Mouse (Mus musculus): ENCODE results near the gene Rpl26. TPM values are rescaled to one million over a fixed set of nuclear protein-coding genes. Genes with fewer than 3 reads are reported as not detected.
"Not testable (repeated sequence)": the region's sequence is repeated elsewhere in the genome, so short reads cannot be mapped to it uniquely, and the experiment has no call there.

Gene Rpl26
- polyA plus RNA-seq, 1 experiment from 2014 or later: 732 TPM

DNA sequence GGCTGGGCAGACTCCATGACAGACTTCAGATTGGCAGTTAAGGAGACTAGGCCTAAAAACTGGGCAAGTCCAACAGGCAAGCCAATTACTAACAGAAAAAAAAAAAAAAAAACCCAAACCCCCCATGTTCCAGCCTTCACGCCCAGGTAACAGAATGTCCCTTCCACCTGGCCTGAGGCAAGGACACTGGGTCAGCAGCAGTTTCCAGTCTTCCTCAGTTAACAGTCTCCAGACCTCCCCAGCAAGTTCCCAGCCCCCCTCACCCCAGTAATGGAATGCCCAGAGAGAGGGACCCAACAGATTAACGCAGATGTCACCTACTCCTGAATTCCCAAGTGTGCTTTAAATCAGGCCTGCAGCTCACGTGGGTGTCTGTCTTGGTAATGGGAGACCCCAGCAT lies 21.8 kb downstream of the Rpl26 start:
- H3K27ac ChIP-seq (replicated peaks in 1 of 2; ENCODE audit: control insufficient read depth in 1 of 2, insufficient read depth in 1 of 2, low read depth in 2 of 2, low read length in 2 of 2): no peak overlapping the region
- no peak overlapping the region for H3K9ac ChIP-seq (ENCODE audit: low read length)
- H3K36me3 ChIP-seq (ENCODE audit: control insufficient read depth, insufficient read depth, low read length): no peaks in the 10 kb centered on the region
- no peak for ATAC-seq (ENCODE audit: insufficient number of reproducible peaks, insufficient read depth, low FRiP score, low read depth)
- no peaks in the 10 kb centered on the region for H3K27me3 ChIP-seq (ENCODE audit: control insufficient read depth, insufficient read depth, low read length)
- no peak overlapping the region for H3K4me2 ChIP-seq (ENCODE audit: low read length)
- no peaks in the 10 kb centered on the region for H3K4me1 ChIP-seq (ENCODE audit: control insufficient read depth in 2 of 2, insufficient read depth in 2 of 2, low read length in 2 of 2)
- WGBS: 55% methylated on average over 3 of the region's 3 CpGs
- no peaks in the 10 kb centered on the region for H3K9me3 ChIP-seq (ENCODE audit: control insufficient read depth, low read length)
- H3K4me3 ChIP-seq (ENCODE audit: control insufficient read depth in 1 of 2, insufficient read depth in 1 of 2, low read depth in 1 of 2, low read length in 2 of 2): no peak overlapping the region

DNA sequence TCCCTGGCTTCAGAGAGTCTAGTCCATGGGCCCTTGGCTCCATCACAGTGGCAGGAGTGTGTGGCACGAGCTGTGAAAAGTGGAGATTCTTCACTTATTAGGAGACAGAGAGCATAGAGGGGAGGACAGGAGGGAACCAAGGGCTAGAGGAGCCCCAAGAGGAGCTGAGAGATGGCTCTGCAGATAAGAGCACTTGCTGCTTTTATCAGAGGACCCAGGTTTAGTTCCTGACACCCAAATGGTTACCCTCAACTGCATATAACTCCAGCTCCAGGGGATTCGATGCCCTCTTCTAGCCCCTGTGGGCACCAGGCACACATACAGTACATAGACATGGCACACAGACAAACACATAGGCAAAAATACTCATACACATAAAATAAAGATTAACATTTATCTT lies 23.4 kb downstream of the Rpl26 start:
- Histone ChIP-seq H3K4me2 (ENCODE audit: low read length) (no peak overlapping the region), H3K4me3 (ENCODE audit: control insufficient read depth in 1 of 2, insufficient read depth in 1 of 2, low read depth in 1 of 2, low read length in 2 of 2) (no peak overlapping the region), H3K27me3 (ENCODE audit: control insufficient read depth, insufficient read depth, low read length) (no peaks in the 10 kb centered on the region), H3K27ac (replicated peaks in 1 of 2; ENCODE audit: control insufficient read depth in 1 of 2, insufficient read depth in 1 of 2, low read depth in 2 of 2, low read length in 2 of 2) (no peak overlapping the region), H3K9me3 (ENCODE audit: control insufficient read depth, low read length) (no peaks in the 10 kb centered on the region), H3K9ac (ENCODE audit: low read length) (no peak overlapping the region), H3K4me1 (ENCODE audit: control insufficient read depth in 2 of 2, insufficient read depth in 2 of 2, low read length in 2 of 2) (no peaks in the 10 kb centered on the region), H3K36me3 (ENCODE audit: control insufficient read depth, insufficient read depth, low read length) (no peaks in the 10 kb centered on the region)
- WGBS: 74% methylated on average over 2 of the region's 2 CpGs
- no peak for ATAC-seq (ENCODE audit: insufficient number of reproducible peaks, insufficient read depth, low FRiP score, low read depth)

DNA sequence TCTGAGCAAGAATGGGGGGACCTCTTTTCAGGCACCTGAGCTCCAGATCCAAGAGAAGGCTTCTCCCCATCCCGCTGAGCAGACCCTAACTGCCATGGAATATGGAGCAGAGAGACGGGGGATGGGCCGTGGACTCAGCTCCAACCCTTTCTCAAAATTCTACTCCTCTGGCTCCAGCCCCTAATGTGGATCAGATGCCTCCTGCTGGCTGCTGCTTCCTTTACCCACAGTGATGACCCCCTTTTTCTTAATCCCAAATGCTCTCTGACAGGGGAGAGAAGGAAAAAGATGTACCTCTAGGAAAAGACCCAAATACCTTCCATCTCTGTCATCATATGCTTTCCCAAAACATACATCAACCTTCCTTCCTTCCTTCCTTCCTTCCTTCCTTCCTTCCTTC lies 25.6 kb downstream of the Rpl26 start, which contains the start of gene Odf4:
Gene Odf4, minus strand, starts transcription at position 101 of the 400 bp plus-strand sequence.
- H3K27ac ChIP-seq (replicated peaks in 1 of 2; ENCODE audit: control insufficient read depth in 1 of 2, insufficient read depth in 1 of 2, low read depth in 2 of 2, low read length in 2 of 2): no peak within 1 kb of the TSS
- no peaks in the 10 kb centered on the region for H3K9me3 ChIP-seq (ENCODE audit: control insufficient read depth, low read length)
- no peaks in the 10 kb centered on the region for H3K27me3 ChIP-seq (ENCODE audit: control insufficient read depth, insufficient read depth, low read length)
- no peak within 1 kb of the TSS for H3K9ac ChIP-seq (ENCODE audit: low read length)
- no peak within 1 kb of the TSS for H3K4me2 ChIP-seq (ENCODE audit: low read length)
- H3K36me3 ChIP-seq (ENCODE audit: control insufficient read depth, insufficient read depth, low read length): no peaks in the 10 kb centered on the region
- ATAC-seq (ENCODE audit: insufficient number of reproducible peaks, insufficient read depth, low FRiP score, low read depth): no peak
- WGBS: 75% methylated on average over 3 of the region's 3 CpGs
- no peak within 1 kb of the TSS for H3K4me3 ChIP-seq (ENCODE audit: control insufficient read depth in 1 of 2, insufficient read depth in 1 of 2, low read depth in 1 of 2, low read length in 2 of 2)
- H3K4me1 ChIP-seq (ENCODE audit: control insufficient read depth in 2 of 2, insufficient read depth in 2 of 2, low read length in 2 of 2): no peaks in the 10 kb centered on the region

DNA sequence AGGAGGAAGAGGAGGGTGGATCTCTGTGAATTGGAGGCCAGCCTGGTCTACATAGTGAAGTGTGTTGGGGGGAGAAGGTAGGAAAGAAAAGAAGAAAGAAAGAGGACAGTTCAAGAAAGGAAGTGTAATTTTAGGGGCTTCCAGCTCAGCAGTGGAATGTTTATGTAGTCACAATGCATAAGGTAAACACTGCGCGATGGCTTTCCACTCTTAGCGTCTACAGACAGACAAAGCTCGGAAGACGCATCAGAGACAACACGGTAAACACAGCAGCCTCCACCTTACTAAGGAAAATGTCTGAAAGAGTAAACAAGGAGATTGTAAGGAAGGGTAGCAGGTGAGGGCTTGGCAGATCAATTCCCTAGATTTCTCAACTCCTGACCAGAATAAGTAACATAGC lies 28.6 kb downstream of the Rpl26 start:
- no peaks in the 10 kb centered on the region for H3K27me3 ChIP-seq (ENCODE audit: control insufficient read depth, insufficient read depth, low read length)
- no peak overlapping the region for H3K4me3 ChIP-seq (ENCODE audit: control insufficient read depth in 1 of 2, insufficient read depth in 1 of 2, low read depth in 1 of 2, low read length in 2 of 2)
- H3K4me1 ChIP-seq (ENCODE audit: control insufficient read depth in 2 of 2, insufficient read depth in 2 of 2, low read length in 2 of 2): no peaks in the 10 kb centered on the region
- no peaks in the 10 kb centered on the region for H3K36me3 ChIP-seq (ENCODE audit: control insufficient read depth, insufficient read depth, low read length)
- no peak overlapping the region for H3K4me2 ChIP-seq (ENCODE audit: low read length)
- no peak for ATAC-seq (ENCODE audit: insufficient number of reproducible peaks, insufficient read depth, low FRiP score, low read depth)
- H3K9ac ChIP-seq (ENCODE audit: low read length): no peak overlapping the region
- 73% methylated on average over 6 of the region's 6 CpGs for WGBS
- no peaks in the 10 kb centered on the region for H3K9me3 ChIP-seq (ENCODE audit: control insufficient read depth, low read length)
- no peak overlapping the region for H3K27ac ChIP-seq (replicated peaks in 1 of 2; ENCODE audit: control insufficient read depth in 1 of 2, insufficient read depth in 1 of 2, low read depth in 2 of 2, low read length in 2 of 2)

DNA sequence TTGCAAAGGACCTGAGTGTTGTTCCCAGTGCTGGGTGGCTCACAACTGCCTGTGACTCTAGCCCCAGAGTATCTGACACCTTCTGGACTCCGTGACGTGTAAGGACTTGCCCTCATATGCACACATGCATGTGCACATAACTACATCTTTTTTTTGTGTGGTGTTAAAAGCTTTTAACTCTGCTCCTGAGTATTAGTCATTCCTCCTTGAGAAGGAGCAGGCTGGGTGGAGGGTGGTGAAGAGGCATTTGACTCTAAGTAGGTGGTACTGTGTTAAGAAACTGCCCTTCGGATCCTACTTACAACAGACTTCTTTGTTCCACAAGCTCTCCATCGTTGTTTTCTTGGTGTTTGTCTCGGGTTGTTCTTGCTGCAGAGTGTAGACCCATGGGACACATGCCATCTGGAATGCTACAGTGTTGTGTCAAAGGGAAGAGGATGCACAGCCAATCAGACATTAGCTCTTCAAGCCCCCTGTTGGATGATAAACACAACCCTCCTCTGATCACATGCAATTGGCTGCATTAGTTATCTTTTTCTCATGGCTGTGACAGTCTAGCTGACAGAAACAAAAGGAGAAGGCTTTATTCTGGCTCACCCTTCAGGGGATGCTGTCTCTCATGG lies 32.6 kb downstream of the Rpl26 start:
- no peak overlapping the region for H3K9ac ChIP-seq (ENCODE audit: low read length)
- H3K9me3 ChIP-seq (ENCODE audit: control insufficient read depth, low read length): no peaks in the 10 kb centered on the region
- H3K4me2 ChIP-seq (ENCODE audit: low read length): no peak overlapping the region
- H3K36me3 ChIP-seq (ENCODE audit: control insufficient read depth, insufficient read depth, low read length): no peaks in the 10 kb centered on the region
- no peak overlapping the region for H3K4me3 ChIP-seq (ENCODE audit: control insufficient read depth in 1 of 2, insufficient read depth in 1 of 2, low read depth in 1 of 2, low read length in 2 of 2)
- 63% methylated on average over 5 of the region's 5 CpGs for WGBS
- H3K27me3 ChIP-seq (ENCODE audit: control insufficient read depth, insufficient read depth, low read length): no peaks in the 10 kb centered on the region
- H3K4me1 ChIP-seq (ENCODE audit: control insufficient read depth in 2 of 2, insufficient read depth in 2 of 2, low read length in 2 of 2): no peaks in the 10 kb centered on the region
- H3K27ac ChIP-seq (replicated peaks in 1 of 2; ENCODE audit: control insufficient read depth in 1 of 2, insufficient read depth in 1 of 2, low read depth in 2 of 2, low read length in 2 of 2): no peak overlapping the region
- ATAC-seq (ENCODE audit: insufficient number of reproducible peaks, insufficient read depth, low FRiP score, low read depth): no peak

DNA sequence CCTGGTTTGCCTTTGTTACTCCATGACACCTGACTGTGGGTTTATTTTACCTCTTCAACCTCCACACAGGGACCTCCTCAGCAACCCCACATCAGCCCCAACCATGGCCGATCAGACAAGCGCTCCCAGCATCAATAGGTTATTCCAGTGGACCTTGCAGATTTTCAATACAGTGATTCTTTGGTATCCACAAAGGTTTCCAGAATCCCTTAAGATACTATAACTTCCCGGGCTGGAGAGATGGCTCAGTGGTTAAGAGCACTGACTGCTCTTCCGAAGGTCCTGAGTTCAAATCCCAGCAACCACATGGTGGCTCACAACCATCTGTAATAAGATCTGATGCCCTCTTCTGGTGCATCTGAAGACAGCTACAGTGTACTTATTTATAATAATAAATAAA lies 35.6 kb downstream of the Rpl26 start:
- ATAC-seq (ENCODE audit: insufficient number of reproducible peaks, insufficient read depth, low FRiP score, low read depth); H3K27me3 ChIP-seq (ENCODE audit: control insufficient read depth, insufficient read depth, low read length); H3K4me2 ChIP-seq (ENCODE audit: low read length); H3K9me3 ChIP-seq (ENCODE audit: control insufficient read depth, low read length); H3K36me3 ChIP-seq (ENCODE audit: control insufficient read depth, insufficient read depth, low read length); H3K9ac ChIP-seq (ENCODE audit: low read length); H3K27ac ChIP-seq (replicated peaks in 1 of 2; ENCODE audit: control insufficient read depth in 1 of 2, insufficient read depth in 1 of 2, low read depth in 2 of 2, low read length in 2 of 2); H3K4me3 ChIP-seq (ENCODE audit: control insufficient read depth in 1 of 2, insufficient read depth in 1 of 2, low read depth in 1 of 2, low read length in 2 of 2); H3K4me1 ChIP-seq (ENCODE audit: control insufficient read depth in 2 of 2, insufficient read depth in 2 of 2, low read length in 2 of 2): not testable (repeated sequence)
- WGBS: 82% methylated on average over 4 of the region's 4 CpGs

DNA sequence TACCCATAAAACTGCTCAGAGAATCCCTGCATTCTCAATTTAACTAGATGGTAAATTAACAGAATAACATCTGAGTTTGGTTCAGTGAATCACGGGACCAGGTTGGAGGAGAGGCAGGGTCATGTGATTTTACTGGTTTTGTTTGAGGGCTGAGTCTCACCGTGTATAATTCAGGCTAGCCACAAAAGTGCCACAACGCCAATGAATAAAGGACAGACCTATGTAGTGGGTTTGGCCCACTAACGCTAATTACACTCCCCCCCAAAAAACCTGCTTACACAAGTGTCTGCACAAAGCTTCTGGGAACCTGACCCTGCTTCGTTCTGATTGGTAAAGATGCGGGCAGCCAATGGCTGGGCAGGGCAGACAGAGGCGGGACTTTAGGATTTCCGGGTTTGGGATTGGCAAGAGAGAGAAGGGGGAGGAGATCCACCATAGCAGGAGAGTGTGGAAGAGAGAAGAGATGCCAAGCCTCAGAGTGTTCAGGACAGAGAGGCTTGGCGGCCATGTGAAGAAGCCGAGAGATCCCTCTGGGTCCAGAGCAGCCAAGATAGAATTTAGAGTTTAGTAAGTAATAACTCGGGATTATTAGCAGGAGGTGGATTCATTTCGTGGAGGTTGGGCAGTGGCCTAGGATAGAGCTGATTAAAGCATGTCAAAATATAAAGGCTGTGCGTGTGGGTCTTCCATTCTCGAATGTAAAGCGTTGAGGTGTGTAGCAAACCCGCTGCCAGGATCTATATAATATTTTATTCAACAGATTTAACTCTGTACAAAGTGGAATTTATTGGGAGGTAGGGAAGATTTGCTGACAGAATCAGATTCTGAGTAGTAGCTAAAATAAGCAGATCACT lies 38.3 kb downstream of the Rpl26 start:
- no peaks in the 10 kb centered on the region for H3K27me3 ChIP-seq (ENCODE audit: control insufficient read depth, insufficient read depth, low read length)
- peaks cover 2 to 4% of the 10 kb centered on the region in 2 experiments; a peak in 3 of 4 replicates for H3K4me1 ChIP-seq (ENCODE audit: control insufficient read depth in 2 of 2, insufficient read depth in 2 of 2, low read length in 2 of 2)
- peak overlapping the region; percentile 79 for H3K9ac ChIP-seq (ENCODE audit: low read length)
- H3K4me3 ChIP-seq (ENCODE audit: control insufficient read depth in 1 of 2, insufficient read depth in 1 of 2, low read depth in 1 of 2, low read length in 2 of 2): peak overlapping the region; percentile 48 to 54
- no peaks in the 10 kb centered on the region for H3K9me3 ChIP-seq (ENCODE audit: control insufficient read depth, low read length)
- 2% methylated on average over 16 of the region's 16 CpGs for WGBS
- peak; percentile 97 for ATAC-seq (ENCODE audit: insufficient number of reproducible peaks, insufficient read depth, low FRiP score, low read depth)
- H3K36me3 ChIP-seq (ENCODE audit: control insufficient read depth, insufficient read depth, low read length): no peaks in the 10 kb centered on the region
- H3K4me2 ChIP-seq (ENCODE audit: low read length): peak overlapping the region; percentile 74
- H3K27ac ChIP-seq (replicated peaks in 1 of 2; ENCODE audit: control insufficient read depth in 1 of 2, insufficient read depth in 1 of 2, low read depth in 2 of 2, low read length in 2 of 2): peak overlapping the region; percentile 52 to 74; a peak in 3 of 4 replicates

All from heart, embryonic 14.5 days (tissue).